In the genomic region with DNA sequence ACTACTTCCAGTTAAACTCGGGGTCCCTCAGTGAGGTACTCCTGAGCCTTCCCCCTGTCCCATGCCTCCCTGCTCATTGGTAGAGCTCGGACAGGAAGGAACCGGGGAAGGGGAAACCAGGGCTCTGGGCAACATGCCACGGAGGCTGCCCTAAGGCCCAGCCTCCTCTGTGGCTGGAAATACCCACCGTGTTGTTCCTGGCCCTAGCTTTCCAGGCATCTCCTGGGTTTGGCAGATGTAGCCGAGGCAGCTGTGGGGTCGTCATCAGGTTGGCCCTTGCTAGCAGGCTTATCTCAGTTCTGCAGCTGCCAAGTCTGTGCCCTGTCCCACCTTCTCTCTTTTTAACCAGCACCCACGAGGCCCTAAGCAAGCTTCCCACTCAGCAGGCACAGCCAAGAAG, we compare ENCODE assay signal across 17 mouse cellular contexts. TPM values are rescaled to one million over a fixed set of nuclear protein-coding genes. Genes with fewer than 3 reads are reported as not detected.
DNase-seq lines count a peak whose midpoint lies in the region; ATAC-seq and TF ChIP-seq lines count a peak whose summit lies in the region.
"Had no signal": no experiment of that assay in that cellular context is flagged by ENCODE, and none has a peak within 500 bp of the region (broad histone marks: within the 10 kb centered on the region; RNA-seq: fewer than 3 reads in every experiment).

No protein-coding gene starts in this region.

- peaks cover 4% of the 10 kb centered on the region; the same call in 1 of the 2 replicates for H3K9me3 ChIP-seq in kidney, embryonic 16.5 days (ENCODE audit: low read length)
- H3K9me3 ChIP-seq in liver, embryonic 15.5 days (replicated peaks), result no peaks in the 10 kb centered on the region
- H3K9me3 ChIP-seq: forebrain, embryonic 13.5 days; hindbrain, embryonic 13.5 days; midbrain, embryonic 15.5 days had no signal

- WGBS in kidney, embryonic 16.5 days, result 63% methylated on average over 8 of the region's 8 CpGs
- 25% methylated on average over 8 of the region's 8 CpGs for WGBS in liver, embryonic 15.5 days (ENCODE audit: insufficient replicate concordance)

- H3K4me1 ChIP-seq in kidney, embryonic 16.5 days (ENCODE audit: insufficient read depth, low read length), result peaks cover 48% of the 10 kb centered on the region
- peaks cover 61% of the 10 kb centered on the region for H3K4me1 ChIP-seq in liver, embryonic 15.5 days (replicated peaks)

- peaks cover 56% of the 10 kb centered on the region for H3K27me3 ChIP-seq in kidney, embryonic 16.5 days (ENCODE audit: insufficient read depth, low read length)
- peaks cover 55% of the 10 kb centered on the region for H3K27me3 ChIP-seq in liver, embryonic 15.5 days

- no peak for TF ChIP-seq CTCF in gastrocnemius, adult 2 months (IDR thresholded peaks at IDR 0.05)

- no peak for ATAC-seq in kidney, embryonic 16.5 days (ENCODE audit: low FRiP score, low TSS enrichment)
- ATAC-seq in common myeloid progenitor, adult 5-6 weeks (replicated peaks; ENCODE audit: low read depth, poor library complexity, severe bottlenecking), result peak; percentile 45
- peak; percentile 54 for ATAC-seq in liver, embryonic 15.5 days (ENCODE audit: insufficient read depth)
- ATAC-seq: forebrain, embryonic 13.5 days; intestine, postnatal 0 days; midbrain, embryonic 15.5 days had no signal

- no peak for DNase-seq in gastrocnemius, adult 2 months
- no peak for DNase-seq in gastrocnemius, postnatal 14 days
- DNase-seq in kidney, postnatal 14 days, result peak; percentile 59
- DNase-seq in spleen, adult 12 weeks (ENCODE audit: low spot score), result no peak
- no peak for DNase-seq in layer of hippocampus, adult 9-11 months
- DNase-seq: adrenal gland, adult 8-10 months; cerebellum, adult 8-10 months; heart, adult 18-20 months; lung, postnatal 36 days had no signal

- H3K36me3 ChIP-seq in kidney, embryonic 16.5 days (ENCODE audit: insufficient read depth, low read length), result no peaks in the 10 kb centered on the region
- no peaks in the 10 kb centered on the region for H3K36me3 ChIP-seq in liver, embryonic 15.5 days (replicated peaks)
- H3K36me3 ChIP-seq: hindbrain, embryonic 13.5 days; midbrain, embryonic 15.5 days had no signal

- no peak overlapping the region for H3K9ac ChIP-seq in kidney, embryonic 16.5 days (replicated peaks; ENCODE audit: low read length)
- no peak overlapping the region for H3K9ac ChIP-seq in liver, embryonic 15.5 days
- H3K9ac ChIP-seq: forebrain, embryonic 13.5 days; hindbrain, embryonic 13.5 days; midbrain, embryonic 15.5 days had no signal

- intact Hi-C loops in gastrocnemius, adult 2 months (cut with DNase I), result no loop called here
- intact Hi-C loops in gastrocnemius, postnatal 14 days (cut with DNase I; ENCODE audit: low total_unique reads), result no loop called here

- no peak overlapping the region for H3K4me3 ChIP-seq in gastrocnemius, adult 2 months
- no peak overlapping the region for H3K4me3 ChIP-seq in kidney, embryonic 16.5 days (ENCODE audit: low read length)
- no peak overlapping the region for H3K4me3 ChIP-seq in liver, embryonic 15.5 days (replicated peaks)
- H3K4me3 ChIP-seq: forebrain, embryonic 13.5 days; hindbrain, embryonic 13.5 days; left cerebral cortex, adult 2 months; midbrain, embryonic 15.5 days had no signal

- peak overlapping the region; percentile 5; the same call in 1 of the 2 replicates for H3K27ac ChIP-seq in gastrocnemius, adult 2 months
- no peak overlapping the region for H3K27ac ChIP-seq in kidney, embryonic 16.5 days (ENCODE audit: low read length)
- H3K27ac ChIP-seq in liver, embryonic 15.5 days (replicated peaks), result no peak overlapping the region
- H3K27ac ChIP-seq: forebrain, embryonic 13.5 days; hindbrain, embryonic 13.5 days; left cerebral cortex, adult 2 months; midbrain, embryonic 15.5 days had no signal

- no peak overlapping the region for H3K4me2 ChIP-seq in kidney, embryonic 16.5 days (replicated peaks; ENCODE audit: low read depth, low read length)
- H3K4me2 ChIP-seq in liver, embryonic 15.5 days, result peak overlapping the region; percentile 78
- H3K4me2 ChIP-seq: forebrain, embryonic 13.5 days; hindbrain, embryonic 13.5 days; midbrain, embryonic 15.5 days had no signal

RNA-seq across cellular contexts. Expression of a gene that starts 5.0 kb away (rescaled TPM):
- total RNA-seq in gastrocnemius, adult 2 months (2021), result 1 to 10 TPM; 3.8 to 4.8 TPM
- 10 to 100 TPM; 10.4 to 12.9 TPM for total RNA-seq in gastrocnemius, postnatal 14 days (2021)
- 12.9 and 13.5 TPM in 2 replicates for polyA plus RNA-seq in kidney, embryonic 16.5 days (2015; fragmentation: Nextera tagmentation; extraction: Ambion mirVana)
- not detected in 2 replicates for total RNA-seq in common myeloid progenitor, adult 5-6 weeks (2017)
- polyA plus RNA-seq in liver, embryonic 15.5 days (2015; fragmentation: Nextera tagmentation; extraction: Ambion mirVana), result 1.9 and 2.1 TPM in 2 replicates

RNA-seq across cellular contexts. Expression of a gene that starts 30.5 kb away (rescaled TPM):
- 10 to 100 TPM; 30.1 to 90.4 TPM for total RNA-seq in gastrocnemius, adult 2 months (2021)
- 10 to 100 TPM; 10.5 to 47.4 TPM for total RNA-seq in gastrocnemius, postnatal 14 days (2021)
- 0.86 and 1.3 TPM in 2 replicates for polyA plus RNA-seq in kidney, embryonic 16.5 days (2015; fragmentation: Nextera tagmentation; extraction: Ambion mirVana)
- total RNA-seq in common myeloid progenitor, adult 5-6 weeks (2017), result not detected in 2 replicates
- polyA plus RNA-seq in liver, embryonic 15.5 days (2015; fragmentation: Nextera tagmentation; extraction: Ambion mirVana), result 2.9 and 3.4 TPM in 2 replicates

RNA-seq across cellular contexts. Expression of a gene that starts 32.0 kb away (rescaled TPM):
- 10 to 100 TPM; 10.9 to 11.7 TPM for total RNA-seq in gastrocnemius, adult 2 months (2021)
- total RNA-seq in gastrocnemius, postnatal 14 days (2021), result 1 to 10 TPM; 8.3 to 8.9 TPM
- 23.0 and 23.1 TPM in 2 replicates for polyA plus RNA-seq in kidney, embryonic 16.5 days (2015; fragmentation: Nextera tagmentation; extraction: Ambion mirVana)
- 12.8 and 22.5 TPM in 2 replicates for total RNA-seq in common myeloid progenitor, adult 5-6 weeks (2017)
- polyA plus RNA-seq in liver, embryonic 15.5 days (2015; fragmentation: Nextera tagmentation; extraction: Ambion mirVana), result 6.3 and 6.4 TPM in 2 replicates

RNA-seq across cellular contexts. Expression of a gene that starts 49.5 kb away (rescaled TPM):
- total RNA-seq in gastrocnemius, adult 2 months (2021), result not detected
- not detected for total RNA-seq in gastrocnemius, postnatal 14 days (2021)
- polyA plus RNA-seq in kidney, embryonic 16.5 days (2015; fragmentation: Nextera tagmentation; extraction: Ambion mirVana), result 1.8 and 2.3 TPM in 2 replicates
- 0.05 TPM in 1 of 2 replicates, not detected in the other for total RNA-seq in common myeloid progenitor, adult 5-6 weeks (2017)
- polyA plus RNA-seq in liver, embryonic 15.5 days (2015; fragmentation: Nextera tagmentation; extraction: Ambion mirVana), result 0.08 and 0.26 TPM in 2 replicates
- total RNA-seq: heart, adult 18-20 months had no signal

Comparison
In these comparisons a context has a peak if more than half of its experiments do, and no peak if none do; other contexts are left out.
1. RNA of a gene that starts 30.5 kb away (total RNA-seq): 30.1 to 90.4 TPM in gastrocnemius, adult 2 months and 10.5 to 47.4 TPM in gastrocnemius, postnatal 14 days; not detected in common myeloid progenitor, adult 5-6 weeks; every median in the first group is over 10 times any median in the second.